Comparison of ENCODE assay signal across 20 mouse cellular contexts in genomic region chr16:22444786-22445185, GRCm38 (mm10). TPM values are rescaled to one million over a fixed set of nuclear protein-coding genes. Genes with fewer than 3 reads are reported as not detected.
DNase-seq lines count a peak whose midpoint lies in the region; ATAC-seq lines count a peak whose summit lies in the region.
"Had no signal": no experiment of that assay in that cellular context is flagged by ENCODE, and none has a peak within 500 bp of the region (broad histone marks: within the 10 kb centered on the region; RNA-seq: fewer than 3 reads in every experiment).

No protein-coding gene starts in this region.

- H3K4me2 ChIP-seq in heart, embryonic 12.5 days: no peak overlapping the region
- H3K4me2 ChIP-seq in embryonic facial prominence, embryonic 13.5 days: peak overlapping the region; percentile 30; the same call in 1 of the 2 replicates
- H3K4me2 ChIP-seq: hindbrain, embryonic 12.5 days; limb, embryonic 13.5 days; midbrain, embryonic 12.5 days; neural tube, embryonic 15.5 days had no signal

- no peak overlapping the region for H3K27ac ChIP-seq in heart, embryonic 12.5 days (ENCODE audit: poor library complexity, severe bottlenecking)
- peak overlapping the region; percentile 55; the same call in 1 of the 2 replicates for H3K27ac ChIP-seq in embryonic facial prominence, embryonic 13.5 days
- H3K27ac ChIP-seq: hindbrain, embryonic 12.5 days; limb, embryonic 13.5 days; midbrain, embryonic 12.5 days; neural tube, embryonic 15.5 days had no signal

- H3K4me3 ChIP-seq in heart, embryonic 12.5 days: no peak overlapping the region
- H3K4me3 ChIP-seq in embryonic facial prominence, embryonic 13.5 days: no peak overlapping the region
- H3K4me3 ChIP-seq: hindbrain, embryonic 12.5 days; limb, embryonic 13.5 days; midbrain, embryonic 12.5 days; myocyte; neural tube, embryonic 15.5 days had no signal

- 61% methylated on average over 6 of the region's 6 CpGs for WGBS in heart, embryonic 12.5 days
- 30% methylated on average over 6 of the region's 6 CpGs for WGBS in embryonic facial prominence, embryonic 13.5 days

- DNase-seq in heart, adult 9 months (ENCODE audit: low spot score in 2 of 2): peak; percentile 14 to 54
- peak; percentile 47 to 48 for DNase-seq in right cerebral cortex, postnatal 10 days (ENCODE audit: low spot score in 2 of 2)
- DNase-seq in right cerebral cortex, adult 18-20 months: no peak
- peak; percentile 70 for DNase-seq in splenic B cell, adult 2 months (ENCODE audit: low read depth, low spot score)
- no peak for DNase-seq in embryo, embryonic 11 days
- no peak for DNase-seq in left cerebral cortex, adult 9 months (ENCODE audit: low spot score in 2 of 2)
- DNase-seq: adrenal gland, postnatal 14 days; cerebellum, adult 9-11 months; kidney, adult 9 months; kidney, postnatal 4 days; lung, postnatal 4 days had no signal

- no peak overlapping the region for H3K9ac ChIP-seq in heart, embryonic 12.5 days
- 0 out of 2 replicates have a peak overlapping the region, but pooled peaks have one; percentile 21 for H3K9ac ChIP-seq in embryonic facial prominence, embryonic 13.5 days
- H3K9ac ChIP-seq: hindbrain, embryonic 12.5 days; limb, embryonic 13.5 days; midbrain, embryonic 12.5 days; neural tube, embryonic 15.5 days had no signal

- ATAC-seq in heart, embryonic 12.5 days (ENCODE audit: insufficient number of reproducible peaks, low FRiP score): no peak
- no peak for ATAC-seq in embryonic facial prominence, embryonic 13.5 days (ENCODE audit: insufficient number of reproducible peaks, insufficient read depth, low FRiP score, low TSS enrichment, low read depth)
- ATAC-seq: forebrain, embryonic 14.5 days; inflammation-experienced regulatory T-cells, adult 6 months had no signal

- H3K9me3 ChIP-seq in heart, embryonic 12.5 days (replicated peaks): no peaks in the 10 kb centered on the region
- no peaks in the 10 kb centered on the region for H3K9me3 ChIP-seq in embryonic facial prominence, embryonic 13.5 days
- H3K9me3 ChIP-seq: hindbrain, embryonic 12.5 days; limb, embryonic 13.5 days; midbrain, embryonic 12.5 days; neural tube, embryonic 15.5 days had no signal

- no peaks in the 10 kb centered on the region for H3K27me3 ChIP-seq in heart, embryonic 12.5 days (replicated peaks)
- peaks cover 14% of the 10 kb centered on the region for H3K27me3 ChIP-seq in embryonic facial prominence, embryonic 13.5 days
- H3K27me3 ChIP-seq in splenic B cell, adult 2 months (ENCODE audit: control insufficient read depth, insufficient read depth, low read length, poor library complexity, severe bottlenecking): no peaks in the 10 kb centered on the region

- H3K36me3 ChIP-seq in heart, embryonic 12.5 days: no peaks in the 10 kb centered on the region
- H3K36me3 ChIP-seq in embryonic facial prominence, embryonic 13.5 days: no peaks in the 10 kb centered on the region
- no peaks in the 10 kb centered on the region for H3K36me3 ChIP-seq in splenic B cell, adult 2 months (ENCODE audit: control insufficient read depth, insufficient read depth, low read length, poor library complexity, severe bottlenecking)
- H3K36me3 ChIP-seq: hindbrain, embryonic 12.5 days; limb, embryonic 13.5 days; midbrain, embryonic 12.5 days; neural tube, embryonic 15.5 days had no signal

- H3K4me1 ChIP-seq in heart, embryonic 12.5 days (replicated peaks): peaks cover 39% of the 10 kb centered on the region
- peaks cover 27% of the 10 kb centered on the region for H3K4me1 ChIP-seq in embryonic facial prominence, embryonic 13.5 days

RNA-seq across cellular contexts. Expression of gene Etv5, which starts 5.3 kb away (rescaled TPM):
- 23.8 and 29.6 TPM in 2 replicates for polyA plus RNA-seq in heart, embryonic 12.5 days (2016; fragmentation: Nextera tagmentation; extraction: Ambion mirVana)
- polyA plus RNA-seq in embryonic facial prominence, embryonic 13.5 days (2015; fragmentation: Nextera tagmentation; extraction: Ambion mirVana): 30.2 and 31.1 TPM in 2 replicates

Comparison
In these comparisons a context has a peak if more than half of its experiments do, and no peak if none do; other contexts are left out.
1. DNase-seq: peak in heart, adult 9 months (2 of 2), right cerebral cortex, postnatal 10 days (2 of 2) and splenic B cell, adult 2 months (single experiment); none in right cerebral cortex, adult 18-20 months (single experiment), embryo, embryonic 11 days (single experiment) and left cerebral cortex, adult 9 months (0 of 2).